Mouse (Mus musculus) cortical plate, adult 2 months (tissue): ENCODE measurements around the gene Svep1.

Experiments
- CTCF ChIP-seq: fragments of 200-500 bp; IDR thresholded peaks from 2 replicates; pipeline ENCODE4 v1.5.1; 2011; ENCODE audit warnings: mild to moderate bottlenecking, control low read depth, low read length; ENCODE audit not compliant: insufficient read depth; ENCODE audit errors: extremely low read depth
- POLR2A ChIP-seq: fragments of 200-500 bp; IDR thresholded peaks from 2 replicates; pipeline ENCODE4 v1.6.1; 2011; ENCODE audit warnings: mild to moderate bottlenecking, low read length, control low read depth; ENCODE audit not compliant: insufficient read depth; ENCODE audit errors: extremely low read depth

GRCm38 (mm10) chr4:58050746-58051145, 155.9 kb downstream of the Svep1 start:
- TF ChIP-seq POLR2A (no peak), CTCF (no peak)
